Mouse (Mus musculus) forebrain, embryonic 12.5 days (tissue): ENCODE results near the gene Ptpn5. TPM values are rescaled to one million over a fixed set of nuclear protein-coding genes. Genes with fewer than 3 reads are reported as not detected.

ENCODE experiments used
- ATAC-seq: fragments of 200-750 bp; cut with Nextera tagmentation; 2 replicates; pipeline ENCODE4 v1.8.0; 2017; ENCODE audit warnings: moderate TSS enrichment; ENCODE audit not compliant: low FRiP score
- H3K27ac ChIP-seq: fragments of 300-500 bp; sonication (generic); 2 replicates; pipeline ENCODE4 v1.5.1; 2016; ENCODE audit warnings: mild to moderate bottlenecking
- H3K27me3 ChIP-seq: fragments of 300-500 bp; sonication (generic); 2 replicates; pipeline ENCODE4 v1.6.1; 2016; ENCODE audit warnings: mild to moderate bottlenecking
- H3K36me3 ChIP-seq: fragments of 300-500 bp; sonication (generic); replicated peaks from 2 replicates; pipeline ENCODE4 v1.6.1; 2016; ENCODE audit warnings: mild to moderate bottlenecking
- H3K4me1 ChIP-seq: fragments of 300-500 bp; sonication (generic); 2 replicates; pipeline ENCODE4 v1.6.1; 2016
- H3K4me2 ChIP-seq: fragments of 300-500 bp; sonication (generic); 2 replicates; pipeline ENCODE4 v1.6.1; 2016; ENCODE audit warnings: mild to moderate bottlenecking, moderate library complexity
- H3K4me3 ChIP-seq: fragments of 300-500 bp; sonication (generic); replicated peaks from 2 replicates; pipeline ENCODE4 v1.5.1; 2016; ENCODE audit warnings: mild to moderate bottlenecking
- H3K9ac ChIP-seq: fragments of 300-500 bp; sonication (generic); 2 replicates; pipeline ENCODE4 v1.6.1; 2016; ENCODE audit warnings: mild to moderate bottlenecking
- H3K9me3 ChIP-seq: fragments of 300-500 bp; sonication (generic); 2 replicates; pipeline ENCODE4 v1.6.1; 2016
- WGBS: fragments of 180-500 bp; shearing (Covaris S2); methylation state at CpG from one replicate; pipeline ENCODE4 v1.1.7; 2016; 5-methylcytosine and 5-hydroxymethylcytosine counted together
- polyA plus RNA-seq: library from polyadenylated mRNA; unstranded; fragments of >200 nt; fragmentation: Nextera tagmentation; extraction: Ambion mirVana; gene quantifications from 2 replicates; pipeline ENCODE4 v1.2.1, GENCODE M21; 2016

Gene Ptpn5
- polyA plus RNA-seq, 1 experiment from 2014 or later, result 30.6 TPM

DNA sequence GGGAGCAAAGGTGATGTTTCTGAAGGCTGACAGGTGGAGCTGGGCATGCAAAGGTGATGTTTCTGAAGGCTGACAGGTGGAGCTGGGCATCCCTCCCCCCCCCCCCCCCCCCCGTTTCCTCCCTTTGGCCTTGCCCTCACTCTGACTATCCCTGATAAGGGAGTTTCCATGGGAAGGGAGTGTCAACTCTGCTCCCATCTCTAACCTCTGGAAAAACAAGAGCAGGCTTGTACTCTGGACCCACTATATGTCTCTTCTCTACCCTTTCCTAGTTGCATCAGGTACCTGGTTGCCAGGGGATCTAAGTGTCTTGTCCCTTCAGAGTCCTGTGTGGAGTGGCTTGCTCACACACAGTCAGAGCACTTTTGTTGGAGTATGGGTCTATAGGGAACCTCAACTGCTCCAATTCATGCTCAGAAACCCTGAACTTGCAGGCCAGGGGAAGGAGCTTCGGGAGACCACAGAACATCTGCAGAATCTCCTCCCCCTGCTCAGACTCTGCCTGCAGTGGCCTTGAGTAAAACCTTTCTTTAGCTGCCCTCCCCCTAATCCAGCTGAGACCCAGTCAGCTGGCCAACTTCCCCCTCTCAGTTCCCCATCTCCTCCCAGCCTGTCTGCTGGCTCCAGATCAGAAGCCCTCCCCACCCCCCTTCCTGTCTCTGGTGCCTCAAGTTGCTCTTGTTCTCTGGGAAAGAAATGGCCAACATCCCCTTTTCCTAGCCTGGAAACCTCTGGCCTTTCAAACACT, 81.9 kb downstream of the Ptpn5 start:
- no peaks in the 10 kb centered on the region for H3K9me3 ChIP-seq
- peak overlapping the region; percentile 91 for H3K4me3 ChIP-seq
- H3K27me3 ChIP-seq, result 0 out of 2 replicates have a peak, but pooled peaks cover 11% of the 10 kb centered on the region
- no peak for ATAC-seq
- H3K9ac ChIP-seq, result no peak overlapping the region
- no peak overlapping the region for H3K27ac ChIP-seq
- WGBS, result 13% methylated on average over 1 of the region's 2 CpGs
- H3K36me3 ChIP-seq, result peaks cover 6% of the 10 kb centered on the region
- H3K4me2 ChIP-seq, result peak overlapping the region; percentile 84
- peaks cover 19% of the 10 kb centered on the region for H3K4me1 ChIP-seq

DNA sequence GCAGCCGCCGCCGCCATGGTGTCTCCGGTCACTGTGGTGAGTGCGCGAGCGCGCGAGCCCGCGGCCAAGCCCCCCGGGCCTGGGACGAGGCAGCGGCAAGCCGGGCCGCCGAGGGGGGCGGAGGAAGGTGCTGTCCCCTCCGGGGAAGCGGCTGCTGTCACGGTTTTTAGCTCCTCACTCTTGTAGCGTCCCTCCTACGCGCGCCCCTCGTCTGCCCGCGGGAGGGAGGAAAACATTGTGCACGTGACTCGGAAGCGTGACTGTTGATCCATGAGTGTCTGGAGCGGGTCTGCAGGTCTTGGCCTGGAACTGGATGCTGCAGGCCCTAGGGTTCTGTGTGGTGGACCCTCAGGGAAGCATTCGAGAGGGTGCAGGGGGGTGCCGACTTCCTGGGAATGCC, 82.7 kb downstream of the Ptpn5 start:
- H3K9ac ChIP-seq, result peak overlapping the region; percentile 86
- 0 out of 2 replicates have a peak, but pooled peaks cover 11% of the 10 kb centered on the region for H3K27me3 ChIP-seq
- ATAC-seq, result peak; percentile 74
- H3K4me2 ChIP-seq, result peak overlapping the region; percentile 84
- under 1% methylated on average over 34 of the region's 34 CpGs for WGBS
- peak overlapping the region; percentile 90 for H3K27ac ChIP-seq
- H3K9me3 ChIP-seq, result no peaks in the 10 kb centered on the region
- peaks cover 6% of the 10 kb centered on the region for H3K36me3 ChIP-seq
- peaks cover 19% of the 10 kb centered on the region for H3K4me1 ChIP-seq
- peak overlapping the region; percentile 91 for H3K4me3 ChIP-seq

DNA sequence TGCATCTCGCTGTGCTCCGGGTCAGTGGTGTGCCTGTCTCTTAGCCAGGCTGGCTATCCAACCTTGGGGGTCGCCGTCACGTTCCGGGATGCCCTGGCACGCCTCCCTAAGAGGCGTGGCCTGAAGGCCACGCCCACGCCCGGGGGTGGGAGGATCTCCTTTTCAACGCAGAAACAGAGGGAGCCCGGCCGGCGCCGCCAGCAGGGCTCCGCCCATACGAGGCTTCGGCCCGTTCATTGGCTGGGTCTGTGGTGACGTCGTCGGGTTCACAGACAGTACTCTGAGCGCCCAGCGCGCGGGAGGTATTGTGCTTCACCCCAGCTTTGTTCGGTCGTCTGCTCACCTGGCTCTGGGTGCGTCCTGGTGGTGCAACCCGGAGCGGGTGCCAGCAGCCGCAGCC, 83.1 kb downstream of the Ptpn5 start, which contains the start of gene Tmem86a:
TSS of gene Tmem86a (plus strand) at position 236 of the 400 bp plus-strand sequence.
- peak within 1 kb of the TSS; percentile 90 for H3K27ac ChIP-seq
- ATAC-seq, result peak; percentile 100
- H3K9me3 ChIP-seq, result no peaks in the 10 kb centered on the region
- peak within 1 kb of the TSS; percentile 84 for H3K4me2 ChIP-seq
- peak within 1 kb of the TSS; percentile 86 for H3K9ac ChIP-seq
- H3K4me3 ChIP-seq, result peak within 1 kb of the TSS; percentile 91
- under 1% methylated on average over 33 of the region's 33 CpGs for WGBS
- H3K4me1 ChIP-seq, result peaks cover 19% of the 10 kb centered on the region
- H3K27me3 ChIP-seq, result 0 out of 2 replicates have a peak, but pooled peaks cover 11% of the 10 kb centered on the region
- peaks cover 6% of the 10 kb centered on the region for H3K36me3 ChIP-seq

DNA sequence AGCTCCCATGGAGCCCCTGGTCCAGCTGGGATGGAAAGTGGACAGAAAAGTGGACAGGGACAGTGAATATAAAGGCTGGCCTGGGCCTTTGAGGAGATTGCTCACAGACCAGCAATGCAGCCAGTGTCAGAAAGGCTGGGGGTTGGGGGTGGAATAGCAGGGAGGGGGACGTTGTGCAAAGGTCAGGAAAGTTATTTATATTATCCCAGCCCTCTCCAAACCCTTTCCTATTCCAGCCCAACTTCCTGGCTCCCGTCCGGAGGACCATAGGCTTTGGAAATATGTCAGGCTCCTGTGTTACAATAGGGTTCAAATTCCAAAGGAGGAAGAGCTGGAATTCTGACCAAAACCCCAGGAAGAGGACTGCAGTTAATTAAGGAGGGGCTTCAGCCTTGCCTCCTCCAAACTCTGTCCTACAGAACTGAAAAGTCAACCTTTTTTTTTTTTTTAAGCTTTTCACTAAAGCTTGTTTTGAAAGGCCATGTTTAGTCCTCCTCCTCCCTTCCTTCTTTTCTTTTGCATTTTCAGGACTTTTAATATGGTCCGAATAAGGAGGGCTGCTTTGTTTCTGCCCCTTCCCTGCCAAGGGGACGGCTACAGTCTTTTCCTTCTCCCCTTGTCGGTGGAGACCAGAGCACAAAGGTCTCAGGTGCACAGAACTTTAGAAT, 90.5 kb downstream of the Ptpn5 start:
- Histone ChIP-seq H3K4me1 (no peaks in the 10 kb centered on the region; the same call in 1 of the 2 replicates), H3K27me3 (0 out of 2 replicates have a peak, but pooled peaks cover 2% of the 10 kb centered on the region), H3K27ac (no peak overlapping the region), H3K9ac (no peak overlapping the region), H3K36me3 (no peaks in the 10 kb centered on the region), H3K4me3 (no peak overlapping the region), H3K4me2 (no peak overlapping the region), H3K9me3 (no peaks in the 10 kb centered on the region)
- no peak for ATAC-seq
- WGBS, result 39% methylated on average over 6 of the region's 6 CpGs

DNA sequence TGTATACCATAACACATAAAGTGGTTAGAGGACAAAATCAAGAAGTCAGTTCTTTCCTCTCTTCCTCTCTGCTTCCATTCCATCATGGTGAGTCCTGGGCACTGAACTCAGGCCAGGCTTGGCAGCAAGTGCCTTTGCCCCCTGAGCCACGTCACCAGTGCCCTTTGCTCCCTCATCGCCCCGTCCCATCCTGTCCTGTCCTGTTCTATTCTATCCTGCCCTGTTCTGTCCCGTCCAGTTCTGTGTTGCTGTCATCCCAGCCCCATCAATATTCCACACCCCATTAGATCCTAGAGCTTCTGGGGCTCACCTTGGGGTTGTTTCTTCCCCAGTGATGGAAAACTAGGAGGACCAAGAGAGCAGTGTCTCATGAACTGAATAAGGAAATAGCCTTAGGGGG, 91.4 kb downstream of the Ptpn5 start:
- Histone ChIP-seq H3K36me3 (no peaks in the 10 kb centered on the region), H3K9me3 (no peaks in the 10 kb centered on the region), H3K27ac (no peak overlapping the region), H3K9ac (no peak overlapping the region), H3K27me3 (no peaks in the 10 kb centered on the region), H3K4me2 (no peak overlapping the region), H3K4me3 (no peak overlapping the region), H3K4me1 (no peaks in the 10 kb centered on the region; the same call in 1 of the 2 replicates)
- no peak for ATAC-seq
- 82% methylated on average over 4 of the region's 4 CpGs for WGBS

DNA sequence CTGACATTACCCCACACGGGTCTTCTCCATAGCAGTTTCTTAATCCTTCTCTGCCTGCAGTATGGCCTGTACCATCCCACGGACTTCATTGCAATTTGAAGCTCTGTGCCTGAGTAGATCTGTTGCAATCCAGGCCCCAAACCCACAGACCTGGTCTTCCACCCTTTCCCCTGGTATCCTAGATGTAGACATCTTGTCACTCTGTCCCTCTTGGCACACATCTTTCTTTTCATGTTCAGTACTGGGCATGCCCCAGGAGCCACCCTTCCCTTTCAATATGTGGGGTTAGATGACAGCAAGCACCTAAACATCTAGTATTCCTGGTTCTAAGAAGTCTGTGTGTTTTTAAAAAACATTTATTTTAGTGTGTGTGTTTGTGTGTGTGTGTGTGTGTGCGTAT, 91.8 kb downstream of the Ptpn5 start:
- Histone ChIP-seq H3K9ac (no peak overlapping the region), H3K36me3 (no peaks in the 10 kb centered on the region), H3K4me3 (no peak overlapping the region), H3K27me3 (no peaks in the 10 kb centered on the region), H3K27ac (no peak overlapping the region), H3K4me1 (no peaks in the 10 kb centered on the region; the same call in 1 of the 2 replicates), H3K9me3 (no peaks in the 10 kb centered on the region), H3K4me2 (no peak overlapping the region)
- WGBS, result 89% methylated on average over 3 of the region's 3 CpGs
- no peak for ATAC-seq

DNA sequence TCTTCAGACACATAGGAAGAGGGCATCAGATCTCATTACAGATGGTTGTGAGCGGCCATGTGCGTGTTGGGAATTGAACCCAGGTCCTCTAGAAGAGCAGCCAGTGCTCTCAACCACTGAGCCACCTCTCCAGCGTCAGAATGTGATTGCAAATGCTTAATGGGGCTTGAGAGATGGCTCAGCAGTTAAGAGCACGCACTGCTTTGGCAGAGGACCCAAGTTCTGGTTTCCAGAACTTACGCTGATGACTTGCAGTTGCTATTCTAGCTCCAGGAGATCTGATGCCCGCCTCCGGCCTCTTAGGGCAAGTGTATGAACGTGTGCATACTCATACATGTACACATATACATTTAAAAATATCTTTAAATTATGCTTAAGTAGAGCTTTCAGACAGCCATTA, 98.1 kb downstream of the Ptpn5 start:
- 82% methylated on average over 8 of the region's 8 CpGs for WGBS
- ATAC-seq, result no peak
- H3K9me3 ChIP-seq, result no peaks in the 10 kb centered on the region

DNA sequence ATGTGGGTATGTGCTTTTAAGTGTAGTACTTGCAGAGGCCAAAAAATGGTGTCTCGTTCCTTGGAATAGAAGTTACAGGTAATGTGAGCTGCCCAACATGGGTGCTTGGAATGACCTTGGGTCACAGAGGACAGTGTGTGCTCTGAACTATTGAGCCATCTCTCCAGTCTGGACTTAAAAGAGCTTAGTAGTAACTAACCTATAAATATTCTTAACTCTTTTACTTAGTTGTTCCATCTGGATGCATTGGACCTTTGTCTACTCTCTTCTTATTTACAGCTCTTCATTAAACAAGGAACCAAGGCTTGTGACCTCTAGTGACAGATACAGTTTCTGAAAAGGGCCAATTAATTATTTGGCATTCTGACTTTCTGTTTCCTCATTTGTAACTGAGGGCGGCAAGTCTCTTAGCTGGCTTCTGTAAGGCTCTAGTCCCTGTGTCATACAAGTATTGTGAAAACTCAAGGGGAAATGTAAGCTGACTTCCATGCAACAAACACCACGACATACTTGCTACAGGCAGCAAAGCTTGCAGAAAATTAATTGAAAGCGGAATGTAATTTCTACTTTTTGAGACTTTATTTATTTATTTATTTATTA, 98.6 kb downstream of the Ptpn5 start:
- Histone ChIP-seq H3K4me1 (no peaks in the 10 kb centered on the region), H3K9me3 (no peaks in the 10 kb centered on the region), H3K4me2 (no peak overlapping the region), H3K4me3 (no peak overlapping the region), H3K27ac (no peak overlapping the region), H3K36me3 (no peaks in the 10 kb centered on the region), H3K9ac (no peak overlapping the region), H3K27me3 (no peaks in the 10 kb centered on the region)
- no peak for ATAC-seq
- WGBS, result 85% methylated on average over 4 of the region's 4 CpGs

More for the DNA sequence above, 98.1 kb downstream of the Ptpn5 start:
- no peaks in the 10 kb centered on the region for H3K27me3 ChIP-seq
- no peaks in the 10 kb centered on the region for H3K4me1 ChIP-seq
- no peak overlapping the region for H3K9ac ChIP-seq
- no peak overlapping the region for H3K4me3 ChIP-seq
- no peaks in the 10 kb centered on the region for H3K36me3 ChIP-seq
- no peak overlapping the region for H3K4me2 ChIP-seq
- H3K27ac ChIP-seq, result no peak overlapping the region

DNA sequence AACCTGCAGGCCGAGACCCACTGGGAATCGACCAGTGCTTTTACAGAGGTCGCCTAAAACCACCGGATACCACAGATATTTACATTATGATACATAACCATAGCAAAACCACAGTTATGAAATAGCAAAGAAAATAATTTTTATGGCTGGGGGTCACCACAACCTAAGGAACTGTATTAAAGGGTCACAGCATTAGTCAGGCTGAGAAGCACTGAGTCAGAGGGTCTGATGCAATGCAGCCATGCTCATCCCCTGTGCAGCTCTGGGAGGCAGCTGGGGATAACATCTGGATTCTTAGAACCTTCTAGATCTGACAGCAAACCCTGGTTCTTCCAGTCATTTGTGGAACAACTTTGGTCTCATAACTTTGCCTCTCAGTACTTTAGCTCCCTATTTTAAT, 102.1 kb downstream of the Ptpn5 start:
- no peaks in the 10 kb centered on the region for H3K27me3 ChIP-seq

DNA sequence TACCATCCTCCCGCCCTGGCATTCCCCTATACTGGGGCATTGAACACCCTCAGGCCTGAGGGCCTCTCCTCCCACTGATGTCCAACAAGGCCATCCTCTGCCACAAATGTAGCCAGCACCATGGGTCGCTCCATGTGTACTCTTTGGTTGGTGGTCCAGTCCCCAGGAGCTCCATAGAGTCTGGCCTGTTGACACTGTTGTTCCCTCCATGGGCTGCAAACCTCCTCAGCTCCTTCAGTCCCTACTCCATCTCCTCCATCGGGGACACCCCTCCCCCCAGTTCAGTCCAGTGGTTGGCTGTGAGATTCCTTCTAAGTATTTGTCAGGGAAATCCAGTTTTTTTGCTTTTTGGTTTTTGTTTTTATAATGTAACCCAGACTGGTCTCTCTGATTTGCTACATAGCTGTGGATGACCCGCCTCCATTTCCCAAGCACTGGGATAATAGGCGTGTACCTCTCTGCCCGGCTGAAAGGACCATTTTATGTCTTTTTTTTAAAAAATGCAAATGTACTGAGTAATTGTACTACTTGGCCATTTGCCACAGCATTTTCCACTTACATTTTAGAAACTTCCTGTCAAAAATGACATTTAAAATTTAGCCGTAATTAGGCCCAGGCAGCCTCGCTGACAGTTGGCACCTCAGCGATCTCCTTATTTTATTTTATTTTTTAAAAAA, 102.8 kb downstream of the Ptpn5 start:
- Histone ChIP-seq H3K27ac (no peak overlapping the region), H3K9me3 (no peaks in the 10 kb centered on the region), H3K9ac (no peak overlapping the region), H3K4me2 (no peak overlapping the region), H3K4me3 (no peak overlapping the region), H3K36me3 (no peaks in the 10 kb centered on the region), H3K27me3 (no peaks in the 10 kb centered on the region), H3K4me1 (no peaks in the 10 kb centered on the region)
- no peak for ATAC-seq
- 79% methylated on average over 9 of the region's 9 CpGs for WGBS

More for the DNA sequence above, 102.1 kb downstream of the Ptpn5 start:
- H3K4me3 ChIP-seq, result no peak overlapping the region
- WGBS, result 82% methylated on average over 4 of the region's 4 CpGs
- no peak for ATAC-seq
- H3K4me1 ChIP-seq, result no peaks in the 10 kb centered on the region
- no peaks in the 10 kb centered on the region for H3K9me3 ChIP-seq
- no peaks in the 10 kb centered on the region for H3K36me3 ChIP-seq
- H3K4me2 ChIP-seq, result no peak overlapping the region
- H3K27ac ChIP-seq, result no peak overlapping the region
- H3K9ac ChIP-seq, result no peak overlapping the region
